Mouse (Mus musculus): ENCODE results near the gene Bdkrb2. TPM values are rescaled to one million over a fixed set of nuclear protein-coding genes. Genes with fewer than 3 reads are reported as not detected.

Gene Bdkrb2
- polyA plus RNA-seq, 1 experiment from 2014 or later: 5.3 TPM

GRCm38 (mm10) chr12:105554151-105554772 lies 8.8 kb upstream of the Bdkrb2 start:
- no peak for ATAC-seq (ENCODE audit: insufficient read depth, low FRiP score)
- 55% methylated on average over 8 of the region's 8 CpGs for WGBS
- no peaks in the 10 kb centered on the region for H3K36me3 ChIP-seq (ENCODE audit: control insufficient read depth, insufficient read depth, low read length)

GRCm38 (mm10) chr12:105555172-105555571 lies 7.9 kb upstream of the Bdkrb2 start:
- Histone ChIP-seq H3K4me3 (replicated peaks; ENCODE audit: low read length) (no peak overlapping the region), H3K36me3 (ENCODE audit: control insufficient read depth, insufficient read depth, low read length) (no peaks in the 10 kb centered on the region), H3K4me1 (ENCODE audit: control insufficient read depth, insufficient read depth, low read length) (peaks cover 8% of the 10 kb centered on the region; the same call in 1 of the 2 replicates), H3K4me2 (ENCODE audit: low read depth, low read length) (no peak overlapping the region), H3K9ac (ENCODE audit: low read length) (no peak overlapping the region), H3K27ac (ENCODE audit: low read length) (no peak overlapping the region), H3K9me3 (replicated peaks; ENCODE audit: control insufficient read depth, low read length) (no peaks in the 10 kb centered on the region), H3K27me3 (ENCODE audit: control insufficient read depth, insufficient read depth, low read length) (no peaks in the 10 kb centered on the region)
- ATAC-seq (ENCODE audit: insufficient read depth, low FRiP score): no peak
- WGBS: 63% methylated on average over 5 of the region's 5 CpGs

More at GRCm38 (mm10) chr12:105554151-105554772, 8.8 kb upstream of the Bdkrb2 start:
- peaks cover 8% of the 10 kb centered on the region; the same call in 1 of the 2 replicates for H3K4me1 ChIP-seq (ENCODE audit: control insufficient read depth, insufficient read depth, low read length)
- H3K27me3 ChIP-seq (ENCODE audit: control insufficient read depth, insufficient read depth, low read length): no peaks in the 10 kb centered on the region
- H3K4me3 ChIP-seq (replicated peaks; ENCODE audit: low read length): no peak overlapping the region
- H3K4me2 ChIP-seq (ENCODE audit: low read depth, low read length): no peak overlapping the region
- H3K9ac ChIP-seq (ENCODE audit: low read length): no peak overlapping the region
- H3K9me3 ChIP-seq (replicated peaks; ENCODE audit: control insufficient read depth, low read length): no peaks in the 10 kb centered on the region
- no peak overlapping the region for H3K27ac ChIP-seq (ENCODE audit: low read length)

- no peak; the same call in 1 of the 2 replicates for ATAC-seq (ENCODE audit: insufficient read depth, low FRiP score)
- H3K9ac ChIP-seq (ENCODE audit: low read length): no peak overlapping the region
- no peak overlapping the region for H3K4me2 ChIP-seq (ENCODE audit: low read depth, low read length)
- H3K4me1 ChIP-seq (ENCODE audit: control insufficient read depth, insufficient read depth, low read length): peaks cover 8% of the 10 kb centered on the region; the same call in 1 of the 2 replicates
- no peaks in the 10 kb centered on the region for H3K36me3 ChIP-seq (ENCODE audit: control insufficient read depth, insufficient read depth, low read length)
- H3K27ac ChIP-seq (ENCODE audit: low read length): peak overlapping the region; percentile 6; the same call in 1 of the 2 replicates
- H3K9me3 ChIP-seq (replicated peaks; ENCODE audit: control insufficient read depth, low read length): no peaks in the 10 kb centered on the region
- 62% methylated on average over 7 of the region's 7 CpGs for WGBS
- H3K27me3 ChIP-seq (ENCODE audit: control insufficient read depth, insufficient read depth, low read length): no peaks in the 10 kb centered on the region
- no peak overlapping the region for H3K4me3 ChIP-seq (replicated peaks; ENCODE audit: low read length)
These were observed 5.6 kb upstream of the Bdkrb2 start for GRCm38 (mm10) chr12:105557250-105557925.

GRCm38 (mm10) chr12:105561007-105561534 lies 2.0 kb upstream of the Bdkrb2 start:
- Histone ChIP-seq H3K4me1 (ENCODE audit: control insufficient read depth, insufficient read depth, low read length) (peaks cover 16% of the 10 kb centered on the region), H3K27ac (ENCODE audit: low read length) (0 out of 2 replicates have a peak overlapping the region, but pooled peaks have one; percentile 12), H3K4me3 (replicated peaks; ENCODE audit: low read length) (no peak overlapping the region), H3K36me3 (ENCODE audit: control insufficient read depth, insufficient read depth, low read length) (no peaks in the 10 kb centered on the region), H3K27me3 (ENCODE audit: control insufficient read depth, insufficient read depth, low read length) (peaks cover 15% of the 10 kb centered on the region), H3K4me2 (ENCODE audit: low read depth, low read length) (no peak overlapping the region), H3K9me3 (replicated peaks; ENCODE audit: control insufficient read depth, low read length) (no peaks in the 10 kb centered on the region), H3K9ac (ENCODE audit: low read length) (no peak overlapping the region)
- WGBS: 40% methylated on average over 8 of the region's 8 CpGs
- no peak; the same call in 1 of the 2 replicates for ATAC-seq (ENCODE audit: insufficient read depth, low FRiP score)

- no peaks in the 10 kb centered on the region for H3K36me3 ChIP-seq (ENCODE audit: control insufficient read depth, insufficient read depth, low read length)
- peaks cover 16% of the 10 kb centered on the region for H3K4me1 ChIP-seq (ENCODE audit: control insufficient read depth, insufficient read depth, low read length)
- H3K27ac ChIP-seq (ENCODE audit: low read length): no peak overlapping the region; the same call in 1 of the 2 replicates
- ATAC-seq (ENCODE audit: insufficient read depth, low FRiP score): no peak
- H3K9ac ChIP-seq (ENCODE audit: low read length): peak overlapping the region; percentile 9; the same call in 1 of the 2 replicates
- WGBS: 33% methylated on average over 8 of the region's 8 CpGs
- no peaks in the 10 kb centered on the region; the same call in 1 of the 2 replicates for H3K9me3 ChIP-seq (replicated peaks; ENCODE audit: control insufficient read depth, low read length)
- H3K27me3 ChIP-seq (ENCODE audit: control insufficient read depth, insufficient read depth, low read length): peaks cover 15% of the 10 kb centered on the region
- peak overlapping the region; percentile 39 for H3K4me3 ChIP-seq (replicated peaks; ENCODE audit: low read length)
- peak overlapping the region; percentile 46 for H3K4me2 ChIP-seq (ENCODE audit: low read depth, low read length)
These were observed 788 bp upstream of the Bdkrb2 start for GRCm38 (mm10) chr12:105562056-105562820.

GRCm38 (mm10) chr12:105563726-105564275 lies 775 bp downstream of the Bdkrb2 start:
- Histone ChIP-seq H3K27me3 (ENCODE audit: control insufficient read depth, insufficient read depth, low read length) (peaks cover 15% of the 10 kb centered on the region), H3K9ac (ENCODE audit: low read length) (peak overlapping the region; percentile 9), H3K9me3 (replicated peaks; ENCODE audit: control insufficient read depth, low read length) (no peaks in the 10 kb centered on the region; the same call in 1 of the 2 replicates), H3K4me3 (replicated peaks; ENCODE audit: low read length) (peak overlapping the region; percentile 39), H3K27ac (ENCODE audit: low read length) (peak overlapping the region; percentile 46; the same call in 1 of the 2 replicates), H3K4me2 (ENCODE audit: low read depth, low read length) (peak overlapping the region; percentile 46), H3K4me1 (ENCODE audit: control insufficient read depth, insufficient read depth, low read length) (peaks cover 12% of the 10 kb centered on the region), H3K36me3 (ENCODE audit: control insufficient read depth, insufficient read depth, low read length) (no peaks in the 10 kb centered on the region)
- 11% methylated on average over 25 of the region's 25 CpGs for WGBS
- ATAC-seq (ENCODE audit: insufficient read depth, low FRiP score): no peak

GRCm38 (mm10) chr12:105565221-105565620 lies 2.2 kb downstream of the Bdkrb2 start:
- Histone ChIP-seq H3K27ac (ENCODE audit: low read length) (no peak overlapping the region), H3K4me2 (ENCODE audit: low read depth, low read length) (no peak overlapping the region), H3K36me3 (ENCODE audit: control insufficient read depth, insufficient read depth, low read length) (no peaks in the 10 kb centered on the region), H3K9ac (ENCODE audit: low read length) (no peak overlapping the region), H3K4me3 (replicated peaks; ENCODE audit: low read length) (no peak overlapping the region), H3K27me3 (ENCODE audit: control insufficient read depth, insufficient read depth, low read length) (peaks cover 15% of the 10 kb centered on the region), H3K4me1 (ENCODE audit: control insufficient read depth, insufficient read depth, low read length) (peaks cover 12% of the 10 kb centered on the region), H3K9me3 (replicated peaks; ENCODE audit: control insufficient read depth, low read length) (no peaks in the 10 kb centered on the region; the same call in 1 of the 2 replicates)
- 68% methylated on average over 5 of the region's 5 CpGs for WGBS
- no peak for ATAC-seq (ENCODE audit: insufficient read depth, low FRiP score)

GRCm38 (mm10) chr12:105571867-105572266 lies 8.8 kb downstream of the Bdkrb2 start:
- no peak overlapping the region for H3K4me3 ChIP-seq (replicated peaks; ENCODE audit: low read length)
- no peak overlapping the region for H3K4me2 ChIP-seq (ENCODE audit: low read depth, low read length)
- no peak for ATAC-seq (ENCODE audit: insufficient read depth, low FRiP score)
- no peaks in the 10 kb centered on the region for H3K27me3 ChIP-seq (ENCODE audit: control insufficient read depth, insufficient read depth, low read length)
- 81% methylated on average over 3 of the region's 3 CpGs for WGBS
- no peaks in the 10 kb centered on the region; the same call in 1 of the 2 replicates for H3K9me3 ChIP-seq (replicated peaks; ENCODE audit: control insufficient read depth, low read length)
- no peaks in the 10 kb centered on the region for H3K36me3 ChIP-seq (ENCODE audit: control insufficient read depth, insufficient read depth, low read length)
- peaks cover 3% of the 10 kb centered on the region; the same call in 1 of the 2 replicates for H3K4me1 ChIP-seq (ENCODE audit: control insufficient read depth, insufficient read depth, low read length)
- no peak overlapping the region for H3K9ac ChIP-seq (ENCODE audit: low read length)
- no peak overlapping the region for H3K27ac ChIP-seq (ENCODE audit: low read length)

All from stomach, embryonic 16.5 days (tissue).